Mouse (Mus musculus): ENCODE results near the gene Gm47985. TPM values are rescaled to one million over a fixed set of nuclear protein-coding genes. Genes with fewer than 3 reads are reported as not detected.

Gm47985 gene
- polyA plus RNA-seq, 1 experiment from 2014 or later = 0.60 TPM

GRCm38 (mm10) chr1:151157963-151158856, 24.1 kb upstream of the Gm47985 start:
- Histone ChIP-seq H3K4me2 (ENCODE audit: low read depth, low read length) (no peak overlapping the region), H3K27ac (ENCODE audit: low read depth) (0 out of 2 replicates have a peak overlapping the region, but pooled peaks have one; percentile 5), H3K36me3 (replicated peaks; ENCODE audit: insufficient read depth, low read length) (no peaks in the 10 kb centered on the region), H3K27me3 (ENCODE audit: insufficient read depth, low read length) (no peaks in the 10 kb centered on the region), H3K4me3 (ENCODE audit: low read depth, low read length) (no peak overlapping the region), H3K9ac (replicated peaks) (no peak overlapping the region), H3K9me3 (ENCODE audit: low read length) (no peaks in the 10 kb centered on the region), H3K4me1 (ENCODE audit: insufficient read depth) (peaks cover 5% of the 10 kb centered on the region)
- WGBS (ENCODE audit: insufficient replicate concordance) = 70% methylated on average over 9 of the region's 9 CpGs
- ATAC-seq = no peak
- no peak for DNase-seq
- TF ChIP-seq EP300 (IDR thresholded peaks at IDR 0.05; ENCODE audit: low read depth) (no peak), CTCF (IDR thresholded peaks at IDR 0.05; ENCODE audit: low read depth) (no peak)

- Histone ChIP-seq H3K9ac (replicated peaks) (no peak overlapping the region), H3K36me3 (replicated peaks; ENCODE audit: insufficient read depth, low read length) (no peaks in the 10 kb centered on the region), H3K4me1 (ENCODE audit: insufficient read depth) (peaks cover 5% of the 10 kb centered on the region), H3K4me3 (ENCODE audit: low read depth, low read length) (no peak overlapping the region), H3K4me2 (ENCODE audit: low read depth, low read length) (no peak overlapping the region), H3K27me3 (ENCODE audit: insufficient read depth, low read length) (no peaks in the 10 kb centered on the region), H3K9me3 (ENCODE audit: low read length) (no peaks in the 10 kb centered on the region), H3K27ac (ENCODE audit: low read depth) (0 out of 2 replicates have a peak overlapping the region, but pooled peaks have one; percentile 5)
- ATAC-seq (no peak), DNase-seq (no peak)
- 79% methylated on average over 2 of the region's 2 CpGs for WGBS (ENCODE audit: insufficient replicate concordance)
- TF ChIP-seq CTCF (IDR thresholded peaks at IDR 0.05; ENCODE audit: low read depth) = no peak
- no peak for TF ChIP-seq EP300 (IDR thresholded peaks at IDR 0.05; ENCODE audit: low read depth)
Observed at GRCm38 (mm10) chr1:151158857-151159510, 23.4 kb upstream of the Gm47985 start.

GRCm38 (mm10) chr1:151166031-151166430, 16.3 kb upstream of the Gm47985 start:
- H3K27me3 ChIP-seq (ENCODE audit: insufficient read depth, low read length) = no peaks in the 10 kb centered on the region
- peaks cover 9% of the 10 kb centered on the region for H3K4me1 ChIP-seq (ENCODE audit: insufficient read depth)
- ATAC-seq (peak; percentile 49; the same call in 1 of the 2 replicates), DNase-seq (no peak)
- no peaks in the 10 kb centered on the region for H3K36me3 ChIP-seq (replicated peaks; ENCODE audit: insufficient read depth, low read length)
- WGBS (ENCODE audit: insufficient replicate concordance) = 30% methylated on average over 8 of the region's 8 CpGs
- H3K4me2 ChIP-seq (ENCODE audit: low read depth, low read length) = no peak overlapping the region
- no peak overlapping the region for H3K4me3 ChIP-seq (ENCODE audit: low read depth, low read length)
- peak overlapping the region; percentile 80 for H3K27ac ChIP-seq (ENCODE audit: low read depth)
- no peak overlapping the region for H3K9ac ChIP-seq (replicated peaks)
- no peaks in the 10 kb centered on the region for H3K9me3 ChIP-seq (ENCODE audit: low read length)
- no peak for TF ChIP-seq CTCF (IDR thresholded peaks at IDR 0.05; ENCODE audit: low read depth)
- no peak for TF ChIP-seq EP300 (IDR thresholded peaks at IDR 0.05; ENCODE audit: low read depth)

DNA sequence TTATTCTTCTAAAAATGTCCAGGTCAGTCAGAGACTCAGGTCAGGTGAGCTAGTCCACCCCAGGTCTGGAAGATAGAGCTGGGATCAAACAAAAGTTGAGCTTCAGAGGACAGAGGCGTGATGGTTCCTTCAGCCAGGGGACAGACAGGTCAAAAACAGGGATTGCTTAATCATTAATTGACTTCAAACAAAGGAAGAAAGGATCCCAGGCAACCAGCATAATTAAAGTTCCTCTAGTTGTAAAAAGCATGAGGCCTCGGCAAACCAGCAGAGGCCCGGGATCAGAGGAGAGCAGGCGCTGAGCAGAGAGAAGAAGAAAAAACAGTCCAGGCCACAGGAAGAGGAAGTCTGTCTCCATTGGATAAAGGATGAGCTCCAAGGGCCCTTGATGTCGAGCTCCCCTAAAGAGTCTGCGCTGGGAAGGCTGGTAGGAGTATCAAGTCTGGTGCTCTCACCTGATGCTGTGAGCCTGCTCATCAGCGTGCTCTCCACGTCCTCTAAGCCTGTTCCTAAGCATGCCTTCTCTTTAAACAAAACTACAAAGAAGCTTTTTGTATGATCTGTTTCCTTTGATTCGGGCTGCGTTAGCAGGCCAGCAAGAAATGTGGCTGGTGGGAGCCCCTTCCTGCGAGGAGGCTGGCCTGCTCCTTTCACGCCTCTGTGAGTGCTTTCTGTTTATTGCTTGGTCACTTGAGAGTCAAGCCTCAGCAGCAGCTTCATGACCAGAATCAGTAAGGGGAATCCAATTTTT, 14.9 kb upstream of the Gm47985 start:
- Histone ChIP-seq H3K4me2 (ENCODE audit: low read depth, low read length) (peak overlapping the region; percentile 47), H3K9me3 (ENCODE audit: low read length) (no peaks in the 10 kb centered on the region), H3K27ac (ENCODE audit: low read depth) (peak overlapping the region; percentile 83), H3K27me3 (ENCODE audit: insufficient read depth, low read length) (no peaks in the 10 kb centered on the region), H3K9ac (replicated peaks) (0 out of 2 replicates have a peak overlapping the region, but pooled peaks have one; percentile 49), H3K36me3 (replicated peaks; ENCODE audit: insufficient read depth, low read length) (no peaks in the 10 kb centered on the region), H3K4me3 (ENCODE audit: low read depth, low read length) (peak overlapping the region; percentile 14; the same call in 1 of the 2 replicates), H3K4me1 (ENCODE audit: insufficient read depth) (peaks cover 9% of the 10 kb centered on the region)
- DNase-seq (peak; percentile 18), ATAC-seq (peak; percentile 74)
- 27% methylated on average over 12 of the region's 12 CpGs for WGBS (ENCODE audit: insufficient replicate concordance)
- no peak for TF ChIP-seq EP300 (IDR thresholded peaks at IDR 0.05; ENCODE audit: low read depth)
- TF ChIP-seq CTCF (IDR thresholded peaks at IDR 0.05; ENCODE audit: low read depth) = no peak

GRCm38 (mm10) chr1:151168637-151169036, 13.7 kb upstream of the Gm47985 start:
- Histone ChIP-seq H3K9me3 (ENCODE audit: low read length) (no peaks in the 10 kb centered on the region), H3K9ac (replicated peaks) (no peak overlapping the region), H3K4me2 (ENCODE audit: low read depth, low read length) (no peak overlapping the region), H3K27ac (ENCODE audit: low read depth) (no peak overlapping the region), H3K4me3 (ENCODE audit: low read depth, low read length) (no peak overlapping the region), H3K36me3 (replicated peaks; ENCODE audit: insufficient read depth, low read length) (no peaks in the 10 kb centered on the region), H3K27me3 (ENCODE audit: insufficient read depth, low read length) (no peaks in the 10 kb centered on the region), H3K4me1 (ENCODE audit: insufficient read depth) (peaks cover 9% of the 10 kb centered on the region)
- DNase-seq (no peak), ATAC-seq (no peak)
- TF ChIP-seq EP300 (IDR thresholded peaks at IDR 0.05; ENCODE audit: low read depth) (no peak), CTCF (IDR thresholded peaks at IDR 0.05; ENCODE audit: low read depth) (no peak)
- 60% methylated on average over 3 of the region's 3 CpGs for WGBS (ENCODE audit: insufficient replicate concordance)
